Mouse (Mus musculus) cortical plate, adult 2 months (tissue): ENCODE data around the gene Gtsf1l.

Experiments
- CTCF ChIP-seq: fragments of 200-500 bp; IDR thresholded peaks from 2 replicates; pipeline ENCODE4 v1.5.1; 2011; ENCODE audit warnings: mild to moderate bottlenecking, control low read depth, low read length; ENCODE audit not compliant: insufficient read depth; ENCODE audit errors: extremely low read depth
- POLR2A ChIP-seq: fragments of 200-500 bp; IDR thresholded peaks from 2 replicates; pipeline ENCODE4 v1.6.1; 2011; ENCODE audit warnings: mild to moderate bottlenecking, low read length, control low read depth; ENCODE audit not compliant: insufficient read depth; ENCODE audit errors: extremely low read depth

DNA sequence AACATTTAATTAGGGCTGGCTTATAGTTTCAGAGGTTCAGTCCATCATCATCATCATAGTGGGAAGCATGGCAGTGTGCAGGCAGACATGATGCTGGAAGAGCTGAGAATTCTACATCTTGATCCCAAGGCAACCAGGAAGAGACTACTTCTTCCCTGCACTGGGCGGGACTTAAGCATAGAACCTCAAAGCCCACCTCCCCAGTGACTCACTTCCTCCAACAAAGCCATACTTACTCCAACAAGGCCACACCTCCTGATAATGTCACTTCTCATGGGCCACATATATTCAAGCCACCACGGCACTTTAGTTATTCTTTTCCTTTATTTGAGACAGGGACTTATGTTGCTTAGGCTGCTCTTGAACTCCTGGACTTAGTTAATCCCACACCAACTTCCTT, 38.5 kb downstream of the Gtsf1l start:
- no peak for TF ChIP-seq CTCF
- no peak for TF ChIP-seq POLR2A
